Mouse (Mus musculus): Measurements from ENCODE around the gene Krtap5-2. TPM values are rescaled to one million over a fixed set of nuclear protein-coding genes. Genes with fewer than 3 reads are reported as not detected.
"Not testable (repeated sequence)": the region's sequence is repeated elsewhere in the genome, so short reads cannot be mapped to it uniquely, and the experiment has no call there.

The Krtap5-2 gene
- polyA plus RNA-seq, 1 experiment from 2014 or later = not detected

DNA sequence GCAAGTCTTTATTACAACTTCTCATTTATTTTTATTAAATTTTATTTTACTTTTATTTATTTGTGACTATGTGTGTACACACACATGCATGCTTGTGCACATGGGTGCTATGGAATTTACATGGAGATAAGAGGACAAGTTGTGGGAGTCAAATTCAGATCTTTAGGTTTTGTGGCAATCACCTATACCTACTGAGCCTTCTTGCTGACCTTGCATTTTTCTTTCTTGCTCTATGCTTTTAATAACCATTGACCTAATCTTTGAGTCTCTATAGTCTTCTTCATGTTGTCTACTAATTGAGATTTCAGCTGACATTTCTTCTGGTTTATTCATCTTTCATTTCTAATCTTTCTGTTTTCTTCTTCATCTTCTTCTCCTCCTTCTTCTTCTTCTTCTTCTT, 27.2 kb downstream of the Krtap5-2 start:
- H3K27me3 ChIP-seq (ENCODE audit: control insufficient read depth, insufficient read depth, low read length) = no peaks in the 10 kb centered on the region
- ATAC-seq (ENCODE audit: low FRiP score, low TSS enrichment) (no peak), DNase-seq (no peak)
- no peaks in the 10 kb centered on the region for H3K36me3 ChIP-seq (ENCODE audit: control insufficient read depth, insufficient read depth, low read length)
- no peak overlapping the region for H3K27ac ChIP-seq (replicated peaks; ENCODE audit: low read depth, low read length)
- H3K4me2 ChIP-seq (ENCODE audit: low read length) = no peak overlapping the region
- no peaks in the 10 kb centered on the region for H3K4me1 ChIP-seq (ENCODE audit: control insufficient read depth, insufficient read depth, low read length)
- no peak overlapping the region for H3K9ac ChIP-seq (replicated peaks; ENCODE audit: low read length)
- H3K9me3 ChIP-seq (ENCODE audit: control insufficient read depth, low read length) = no peaks in the 10 kb centered on the region
- no peak overlapping the region for H3K4me3 ChIP-seq (replicated peaks; ENCODE audit: low read depth, low read length)

DNA sequence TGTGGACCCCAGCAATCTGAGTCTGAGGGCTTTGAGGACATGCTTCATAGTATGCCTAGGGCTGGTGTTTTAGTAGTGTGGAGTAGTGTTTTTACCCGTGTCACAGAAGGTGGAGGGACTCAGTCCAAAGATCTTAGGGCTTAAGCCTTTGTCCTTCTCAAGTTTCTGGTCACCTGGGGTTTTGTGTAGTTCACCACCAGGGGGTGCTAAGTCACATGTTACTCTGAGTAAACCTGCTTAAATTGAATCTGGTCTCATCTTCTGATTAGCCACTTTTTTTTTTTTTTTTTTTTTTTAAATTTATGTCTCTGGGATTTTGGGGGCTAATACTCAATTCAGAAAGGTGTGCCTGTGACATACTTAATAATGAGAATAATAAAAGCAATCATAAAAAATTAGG, 29.8 kb downstream of the Krtap5-2 start:
- H3K4me3 ChIP-seq (replicated peaks; ENCODE audit: low read depth, low read length) = no peak overlapping the region
- WGBS = 0% methylated on average over 1 of the region's 1 CpGs
- DNase-seq (peak; percentile 83), ATAC-seq (ENCODE audit: low FRiP score, low TSS enrichment) (no peak)
- no peak overlapping the region for H3K4me2 ChIP-seq (ENCODE audit: low read length)
- H3K27me3 ChIP-seq (ENCODE audit: control insufficient read depth, insufficient read depth, low read length) = no peaks in the 10 kb centered on the region
- no peak overlapping the region for H3K27ac ChIP-seq (replicated peaks; ENCODE audit: low read depth, low read length)
- H3K9me3 ChIP-seq (ENCODE audit: control insufficient read depth, low read length) = no peaks in the 10 kb centered on the region
- no peaks in the 10 kb centered on the region for H3K36me3 ChIP-seq (ENCODE audit: control insufficient read depth, insufficient read depth, low read length)
- H3K9ac ChIP-seq (replicated peaks; ENCODE audit: low read length) = no peak overlapping the region
- H3K4me1 ChIP-seq (ENCODE audit: control insufficient read depth, insufficient read depth, low read length) = no peaks in the 10 kb centered on the region

DNA sequence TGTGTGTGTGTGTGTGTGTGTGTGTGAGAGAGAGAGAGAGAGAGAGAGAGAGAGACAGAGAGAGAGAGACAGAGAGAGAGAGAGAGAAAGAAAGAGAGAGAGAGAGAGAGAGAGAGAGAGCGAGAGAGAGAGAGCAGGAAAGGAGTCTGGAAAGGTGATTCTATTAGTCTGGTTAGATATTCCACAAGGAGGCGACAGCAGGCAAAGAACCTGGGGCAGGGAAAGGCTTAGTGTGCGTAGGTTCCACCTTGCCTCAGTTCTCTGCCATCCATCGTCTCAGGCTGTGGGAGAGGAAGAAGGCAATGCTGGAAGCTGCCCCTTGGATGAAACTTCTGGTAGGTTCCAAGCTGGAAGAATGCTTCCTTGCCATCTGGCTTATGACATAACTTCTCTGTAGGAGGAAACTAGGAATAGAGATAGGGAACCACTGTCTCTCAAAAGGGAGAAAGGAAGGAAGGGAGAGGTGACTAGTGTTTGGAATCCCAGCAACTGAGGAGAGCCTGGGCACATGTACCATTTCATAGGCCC, 30.3 kb downstream of the Krtap5-2 start:
- ATAC-seq (ENCODE audit: low FRiP score, low TSS enrichment) = no peak
- Histone ChIP-seq H3K9me3 (ENCODE audit: control insufficient read depth, low read length) (no peaks in the 10 kb centered on the region), H3K9ac (replicated peaks; ENCODE audit: low read length) (no peak overlapping the region), H3K36me3 (ENCODE audit: control insufficient read depth, insufficient read depth, low read length) (no peaks in the 10 kb centered on the region), H3K4me3 (replicated peaks; ENCODE audit: low read depth, low read length) (no peak overlapping the region), H3K4me2 (ENCODE audit: low read length) (no peak overlapping the region), H3K27ac (replicated peaks; ENCODE audit: low read depth, low read length) (no peak overlapping the region), H3K4me1 (ENCODE audit: control insufficient read depth, insufficient read depth, low read length) (no peaks in the 10 kb centered on the region), H3K27me3 (ENCODE audit: control insufficient read depth, insufficient read depth, low read length) (no peaks in the 10 kb centered on the region)
- DNase-seq = no peak
- WGBS = 56% methylated on average over 4 of the region's 4 CpGs

DNA sequence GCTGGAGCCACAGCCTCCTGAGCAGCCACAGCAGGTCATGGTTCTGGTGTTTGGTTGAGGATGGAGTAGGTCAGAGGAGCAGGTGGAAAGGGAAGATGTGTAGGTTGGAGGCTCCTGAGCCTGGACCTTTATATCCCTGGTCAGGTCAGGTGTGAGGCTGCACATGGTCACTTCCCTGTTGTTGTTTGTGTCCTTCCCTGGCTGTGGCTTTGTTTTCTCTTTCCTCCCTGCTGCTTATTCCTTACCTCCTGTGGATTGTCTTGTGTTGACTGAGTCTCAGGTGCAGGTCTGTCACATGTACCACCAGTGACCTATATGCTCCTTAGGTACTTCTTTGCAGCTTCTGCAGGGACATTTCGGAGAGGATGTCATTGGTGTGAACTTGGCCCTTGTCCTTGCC, 31.3 kb downstream of the Krtap5-2 start, which contains the start of gene Gm45337:
Gene Gm45337, minus strand, starts transcription at position 101 of the 400 bp plus-strand sequence.
- no peaks in the 10 kb centered on the region for H3K4me1 ChIP-seq (ENCODE audit: control insufficient read depth, insufficient read depth, low read length)
- no peaks in the 10 kb centered on the region for H3K36me3 ChIP-seq (ENCODE audit: control insufficient read depth, insufficient read depth, low read length)
- no peak for ATAC-seq (ENCODE audit: low FRiP score, low TSS enrichment)
- no peaks in the 10 kb centered on the region for H3K9me3 ChIP-seq (ENCODE audit: control insufficient read depth, low read length)
- no peak within 1 kb of the TSS for H3K4me2 ChIP-seq (ENCODE audit: low read length)
- 74% methylated on average over 1 of the region's 1 CpGs for WGBS
- H3K27ac ChIP-seq (replicated peaks; ENCODE audit: low read depth, low read length) = no peak within 1 kb of the TSS
- H3K4me3 ChIP-seq (replicated peaks; ENCODE audit: low read depth, low read length) = no peak within 1 kb of the TSS
- no peak for DNase-seq
- no peak within 1 kb of the TSS for H3K9ac ChIP-seq (replicated peaks; ENCODE audit: low read length)
- no peaks in the 10 kb centered on the region for H3K27me3 ChIP-seq (ENCODE audit: control insufficient read depth, insufficient read depth, low read length)

DNA sequence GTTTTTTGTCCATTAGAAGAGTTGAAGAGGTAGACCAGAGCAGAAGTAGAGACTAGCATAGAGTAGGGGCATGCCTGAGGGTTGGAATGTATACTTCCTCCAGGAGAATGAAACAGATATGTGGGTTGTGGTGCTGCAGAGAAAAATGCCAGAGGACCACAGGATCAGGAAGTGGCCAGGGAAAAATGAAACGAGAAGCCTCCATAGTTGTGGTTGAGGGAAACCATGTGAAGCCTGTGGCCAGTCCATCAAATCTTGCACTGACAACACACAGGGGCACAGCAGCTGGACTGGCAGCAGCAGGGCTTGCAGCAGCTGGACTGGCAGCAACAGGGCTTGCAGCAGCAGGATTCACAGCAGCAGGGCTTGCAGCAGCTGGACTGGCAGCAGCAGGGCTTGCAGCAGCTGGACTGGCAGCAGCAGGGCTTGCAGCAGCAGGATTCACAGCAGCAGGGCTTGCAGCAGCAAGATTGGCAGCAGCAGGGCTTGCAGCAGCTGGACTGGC, 32.2 kb downstream of the Krtap5-2 start:
- not testable (repeated sequence) for H3K4me2 ChIP-seq (ENCODE audit: low read length); ATAC-seq (ENCODE audit: low FRiP score, low TSS enrichment); DNase-seq; H3K9me3 ChIP-seq (ENCODE audit: control insufficient read depth, low read length); H3K9ac ChIP-seq (replicated peaks; ENCODE audit: low read length); H3K36me3 ChIP-seq (ENCODE audit: control insufficient read depth, insufficient read depth, low read length); H3K27me3 ChIP-seq (ENCODE audit: control insufficient read depth, insufficient read depth, low read length); H3K4me1 ChIP-seq (ENCODE audit: control insufficient read depth, insufficient read depth, low read length); H3K4me3 ChIP-seq (replicated peaks; ENCODE audit: low read depth, low read length); H3K27ac ChIP-seq (replicated peaks; ENCODE audit: low read depth, low read length)
- WGBS = 73% methylated on average over 1 of the region's 1 CpGs

DNA sequence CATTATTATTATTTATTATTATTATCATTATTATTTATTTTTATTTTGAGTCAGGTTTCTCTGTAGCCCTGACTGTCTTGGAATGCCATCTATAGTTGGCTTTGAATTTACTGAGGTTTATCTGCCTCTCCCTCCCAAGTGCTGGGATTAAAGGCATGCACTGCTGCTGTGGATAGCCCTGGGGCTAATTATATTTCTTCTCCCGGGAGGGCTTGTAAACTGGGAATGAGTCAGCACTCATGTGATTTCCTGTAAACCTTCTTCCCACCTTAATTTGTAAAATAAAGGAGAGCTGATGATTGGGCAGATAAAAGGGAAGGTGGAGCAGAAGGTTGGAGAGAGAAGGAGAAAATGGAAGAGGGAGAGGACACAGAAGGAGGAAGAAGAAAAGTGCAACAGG, 35.1 kb downstream of the Krtap5-2 start:
- no peak for ATAC-seq (ENCODE audit: low FRiP score, low TSS enrichment)
- DNase-seq = no peak
- no peaks in the 10 kb centered on the region for H3K36me3 ChIP-seq (ENCODE audit: control insufficient read depth, insufficient read depth, low read length)
- H3K4me1 ChIP-seq (ENCODE audit: control insufficient read depth, insufficient read depth, low read length) = no peaks in the 10 kb centered on the region
- no peak overlapping the region for H3K4me3 ChIP-seq (replicated peaks; ENCODE audit: low read depth, low read length)
- no peaks in the 10 kb centered on the region for H3K27me3 ChIP-seq (ENCODE audit: control insufficient read depth, insufficient read depth, low read length)
- 59% methylated on average over 1 of the region's 1 CpGs for WGBS
- H3K27ac ChIP-seq (replicated peaks; ENCODE audit: low read depth, low read length) = no peak overlapping the region
- no peak overlapping the region for H3K4me2 ChIP-seq (ENCODE audit: low read length)
- no peak overlapping the region for H3K9ac ChIP-seq (replicated peaks; ENCODE audit: low read length)
- H3K9me3 ChIP-seq (ENCODE audit: control insufficient read depth, low read length) = no peaks in the 10 kb centered on the region

DNA sequence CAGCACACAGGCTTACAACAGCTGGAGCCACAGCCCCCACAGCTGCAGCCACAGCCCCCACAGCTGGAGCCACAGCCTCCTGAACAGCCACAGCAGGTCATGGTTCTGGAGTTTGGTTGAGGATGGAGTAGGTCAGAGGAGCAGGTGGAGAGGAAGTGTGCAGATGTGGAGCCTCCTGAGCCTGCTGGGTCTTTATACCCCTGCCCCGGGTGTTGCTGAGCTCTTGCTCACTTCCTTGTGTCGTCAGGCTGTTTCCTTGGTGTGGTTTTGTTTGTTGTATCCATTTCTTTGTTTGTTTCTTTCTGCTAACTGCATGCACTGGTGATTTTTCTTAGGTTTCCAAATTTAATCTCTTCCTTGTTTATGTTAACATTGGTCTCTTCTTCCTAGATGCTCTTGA, 39.9 kb downstream of the Krtap5-2 start, which contains the start of gene Gm39115:
Gene Gm39115, minus strand, starts transcription at position 101 of the 400 bp plus-strand sequence.
- H3K9me3 ChIP-seq (ENCODE audit: control insufficient read depth, low read length) = not testable (repeated sequence)

DNA sequence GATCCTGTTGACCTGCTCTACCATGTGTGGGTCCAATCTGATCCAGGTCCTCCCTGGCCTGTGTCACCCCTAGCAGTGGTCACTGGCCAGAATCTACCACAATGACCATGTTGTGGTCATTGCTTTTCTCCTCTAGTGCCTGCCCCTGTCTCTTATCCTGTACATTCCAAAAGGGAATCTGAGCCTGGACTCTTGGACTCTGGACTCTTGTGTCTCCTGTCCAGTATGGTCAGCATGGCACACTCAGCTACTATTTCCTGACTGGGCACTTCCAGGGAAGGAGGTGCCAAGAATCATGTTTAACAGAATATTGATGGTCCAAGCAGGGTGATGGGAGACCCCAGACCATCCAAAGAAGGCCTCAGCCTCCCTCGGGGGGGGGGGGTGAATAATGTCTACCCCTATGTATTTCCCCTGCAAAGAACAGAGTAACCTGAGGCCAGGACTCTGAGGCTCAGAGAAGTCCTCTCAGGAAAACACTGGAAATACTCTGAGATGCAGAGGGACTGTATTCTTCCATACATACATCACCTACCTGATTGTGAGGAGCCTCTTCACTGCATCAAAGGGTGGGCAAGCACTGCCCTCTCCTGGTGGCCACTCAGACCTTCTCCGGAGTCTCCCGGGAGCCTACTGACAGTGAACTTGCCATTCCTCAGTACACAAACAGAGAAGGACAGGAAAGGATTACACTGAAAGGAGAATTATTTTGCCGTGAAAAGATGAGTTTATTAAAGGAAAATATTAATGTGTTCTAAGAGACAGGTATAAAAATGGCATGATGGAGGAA, 41.4 kb downstream of the Krtap5-2 start:
- 65% methylated on average over 4 of the region's 4 CpGs for WGBS
- Histone ChIP-seq H3K4me1 (ENCODE audit: control insufficient read depth, insufficient read depth, low read length) (no peaks in the 10 kb centered on the region), H3K9me3 (ENCODE audit: control insufficient read depth, low read length) (no peaks in the 10 kb centered on the region), H3K27ac (replicated peaks; ENCODE audit: low read depth, low read length) (no peak overlapping the region), H3K27me3 (ENCODE audit: control insufficient read depth, insufficient read depth, low read length) (no peaks in the 10 kb centered on the region), H3K36me3 (ENCODE audit: control insufficient read depth, insufficient read depth, low read length) (no peaks in the 10 kb centered on the region), H3K4me3 (replicated peaks; ENCODE audit: low read depth, low read length) (no peak overlapping the region), H3K4me2 (ENCODE audit: low read length) (no peak overlapping the region), H3K9ac (replicated peaks; ENCODE audit: low read length) (no peak overlapping the region)
- DNase-seq = peak; percentile 66
- no peak for ATAC-seq (ENCODE audit: low FRiP score, low TSS enrichment)

More for the DNA sequence above, 39.9 kb downstream of the Krtap5-2 start, which contains the start of gene Gm39115:
- H3K27ac ChIP-seq (replicated peaks; ENCODE audit: low read depth, low read length); H3K4me3 ChIP-seq (replicated peaks; ENCODE audit: low read depth, low read length); ATAC-seq (ENCODE audit: low FRiP score, low TSS enrichment); H3K36me3 ChIP-seq (ENCODE audit: control insufficient read depth, insufficient read depth, low read length); H3K9ac ChIP-seq (replicated peaks; ENCODE audit: low read length); H3K4me1 ChIP-seq (ENCODE audit: control insufficient read depth, insufficient read depth, low read length); H3K27me3 ChIP-seq (ENCODE audit: control insufficient read depth, insufficient read depth, low read length); DNase-seq; H3K4me2 ChIP-seq (ENCODE audit: low read length): not testable (repeated sequence)
- WGBS = 53% methylated on average over 2 of the region's 2 CpGs

DNA sequence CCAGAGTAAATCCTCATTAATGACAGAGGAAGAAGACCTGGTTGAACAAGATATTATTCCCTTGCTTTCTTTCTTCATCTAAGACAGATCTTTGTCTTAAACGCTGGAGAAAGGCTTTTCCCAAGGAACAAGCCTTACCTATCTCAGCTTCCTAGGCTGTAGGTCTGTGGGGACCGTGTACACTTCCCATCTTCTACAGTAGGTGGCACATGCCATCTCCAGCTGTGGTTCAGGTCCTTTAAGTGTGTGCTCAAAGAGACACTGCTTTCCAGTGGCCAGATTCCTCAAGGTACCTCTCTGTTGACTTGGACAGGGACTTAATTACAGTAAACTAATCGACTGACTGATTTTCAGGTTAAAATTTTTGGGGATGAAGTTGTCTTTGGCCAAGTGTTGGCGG, 47.0 kb downstream of the Krtap5-2 start:
- Histone ChIP-seq H3K4me1 (ENCODE audit: control insufficient read depth, insufficient read depth, low read length) (no peaks in the 10 kb centered on the region), H3K27ac (replicated peaks; ENCODE audit: low read depth, low read length) (no peak overlapping the region), H3K9me3 (ENCODE audit: control insufficient read depth, low read length) (no peaks in the 10 kb centered on the region), H3K4me3 (replicated peaks; ENCODE audit: low read depth, low read length) (no peak overlapping the region), H3K36me3 (ENCODE audit: control insufficient read depth, insufficient read depth, low read length) (no peaks in the 10 kb centered on the region), H3K27me3 (ENCODE audit: control insufficient read depth, insufficient read depth, low read length) (no peaks in the 10 kb centered on the region), H3K4me2 (ENCODE audit: low read length) (no peak overlapping the region), H3K9ac (replicated peaks; ENCODE audit: low read length) (no peak overlapping the region)
- ATAC-seq (ENCODE audit: low FRiP score, low TSS enrichment) (no peak), DNase-seq (no peak)
- 60% methylated on average over 4 of the region's 4 CpGs for WGBS

All from midbrain, embryonic 14.5 days (tissue).